Mouse (Mus musculus): ENCODE measurements at regions not wholly inside any gene's neighbourhood (a gene's known extent, or its start where the extent isn't known, plus 50 kb on each side); places are given as distances from the start of the nearest gene placed in this dataset.

GRCm38 (mm10) chr9:25374161-25374560, 107.2 kb upstream of the Eepd1 start:
- no peak for DNase-seq (ENCODE audit: low spot score)

DNA sequence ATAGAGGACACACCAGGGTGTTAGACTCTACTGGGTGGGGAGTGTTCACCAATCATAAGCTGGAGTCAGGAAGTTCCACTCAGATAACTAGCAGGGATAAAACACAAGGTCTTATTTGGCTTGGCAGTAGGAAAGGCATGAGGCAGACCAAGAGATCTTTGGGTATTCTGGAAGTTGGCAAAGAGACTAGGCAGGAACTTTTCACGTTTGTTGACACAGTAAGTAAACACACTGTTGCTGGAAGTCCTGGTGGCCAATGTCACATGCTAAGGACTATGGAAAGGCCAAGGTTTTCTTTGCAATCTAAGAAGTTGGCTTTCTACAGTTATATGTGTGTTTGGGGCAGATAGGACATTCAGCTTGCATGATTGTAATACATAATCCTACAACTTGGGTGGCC, 105.1 kb upstream of the Eepd1 start:
- DNase-seq (ENCODE audit: low spot score) = no peak

DNA sequence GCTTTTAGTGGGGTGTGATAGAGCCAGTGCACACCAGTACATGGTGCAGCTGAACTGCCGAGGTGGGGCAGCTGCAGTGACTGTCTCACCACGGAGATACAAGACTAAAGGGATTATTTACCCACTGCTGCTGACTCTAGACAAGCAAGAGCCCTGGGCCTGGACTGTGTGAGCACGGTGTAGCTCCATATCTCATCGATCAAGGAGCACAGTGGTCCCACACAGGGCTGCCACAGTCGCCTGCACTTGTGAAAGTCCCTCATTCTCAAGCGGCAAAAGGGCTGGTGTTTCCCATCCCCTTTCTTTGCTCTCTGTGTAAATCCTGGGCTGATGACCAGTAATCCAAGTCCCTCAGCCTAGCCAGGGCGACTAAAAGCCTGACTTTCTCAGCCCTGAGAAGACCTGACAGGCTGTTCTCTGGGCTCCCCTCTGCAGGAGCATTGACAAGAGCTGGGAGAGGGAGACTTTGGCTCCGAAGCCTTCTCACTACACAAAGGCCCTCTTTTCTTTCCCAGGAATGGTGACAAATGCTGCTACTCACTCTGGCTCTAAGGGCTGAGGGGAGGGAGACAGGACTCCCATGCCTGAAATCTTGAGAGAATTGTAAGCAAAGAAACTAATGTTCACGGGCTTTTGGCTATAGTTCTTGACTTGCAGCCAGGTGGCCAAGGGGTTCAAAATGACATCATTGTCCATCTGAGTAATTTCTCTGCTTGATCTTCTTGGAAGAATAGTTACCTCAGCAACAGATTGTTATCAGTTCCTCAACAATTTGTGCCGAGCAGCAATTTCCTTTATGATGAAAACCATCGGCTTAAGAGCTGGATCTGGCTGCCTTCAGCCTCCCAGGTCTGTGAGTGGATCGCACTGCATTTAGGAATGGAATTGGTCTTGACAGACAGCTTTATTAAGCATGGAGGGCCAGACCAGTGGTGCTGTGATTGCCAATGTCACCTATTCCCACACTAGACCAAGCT, 103.3 kb upstream of the Eepd1 start:
- no peak for DNase-seq (ENCODE audit: low spot score)

DNA sequence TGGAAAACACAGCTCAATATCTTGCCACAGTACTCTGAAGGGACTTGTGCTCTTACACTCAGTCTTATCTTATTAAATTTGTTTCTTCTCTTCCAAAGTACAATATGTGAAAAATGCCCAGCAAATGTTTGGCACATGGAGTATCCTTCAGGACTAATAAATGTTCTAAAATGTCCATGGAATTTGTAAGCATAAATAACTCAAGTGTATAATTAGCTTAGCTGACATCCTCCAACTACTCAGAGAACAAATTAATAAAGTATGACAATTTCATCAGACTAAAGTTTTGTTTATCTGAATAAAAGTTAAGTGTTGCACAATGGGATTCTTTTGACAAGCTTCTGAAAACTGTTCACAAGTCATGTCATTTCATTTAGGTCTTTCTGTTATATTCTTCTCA, 96.0 kb upstream of the Eepd1 start:
- DNase-seq (ENCODE audit: low spot score) = no peak

DNA sequence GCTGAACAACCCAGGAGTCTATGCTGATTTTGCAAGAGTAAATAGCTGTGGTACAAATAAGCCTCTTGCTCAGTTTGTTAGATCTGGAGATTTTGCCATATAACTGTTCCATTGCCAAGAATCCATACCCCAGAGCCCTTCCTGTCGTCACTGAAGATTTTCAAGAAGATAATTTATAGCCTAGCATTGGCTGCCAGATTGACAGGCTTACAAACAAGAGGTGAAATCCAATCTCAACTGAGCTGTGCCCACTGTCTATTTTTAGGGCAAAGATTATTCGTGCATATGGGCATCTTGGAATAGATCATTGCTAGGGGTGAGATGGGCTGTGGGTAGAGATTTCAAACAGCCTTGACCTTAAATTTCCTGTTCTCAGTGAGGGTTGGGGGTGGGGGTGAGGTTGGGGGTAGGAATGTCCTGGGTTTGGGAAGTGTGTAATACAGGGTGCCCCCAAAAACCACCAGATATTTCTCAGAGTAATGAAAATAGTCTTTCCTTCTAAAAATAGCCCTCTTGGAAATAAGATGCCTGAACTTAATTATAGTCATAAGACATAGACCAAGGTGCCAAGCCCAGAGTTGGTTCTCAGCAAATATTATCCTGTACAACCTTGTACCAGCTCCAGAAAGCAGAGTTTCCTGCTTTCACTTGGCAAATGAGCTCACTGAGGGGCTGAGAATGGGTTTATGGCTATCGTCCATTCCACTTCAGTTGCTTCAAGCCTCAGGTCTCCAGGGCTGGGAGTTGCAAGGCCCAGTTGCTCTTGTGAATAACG, 93.3 kb upstream of the Eepd1 start:
- no peak for DNase-seq (ENCODE audit: low spot score)

GRCm38 (mm10) chr9:25389351-25389750, 92.0 kb upstream of the Eepd1 start:
- DNase-seq (ENCODE audit: low spot score) = no peak

DNA sequence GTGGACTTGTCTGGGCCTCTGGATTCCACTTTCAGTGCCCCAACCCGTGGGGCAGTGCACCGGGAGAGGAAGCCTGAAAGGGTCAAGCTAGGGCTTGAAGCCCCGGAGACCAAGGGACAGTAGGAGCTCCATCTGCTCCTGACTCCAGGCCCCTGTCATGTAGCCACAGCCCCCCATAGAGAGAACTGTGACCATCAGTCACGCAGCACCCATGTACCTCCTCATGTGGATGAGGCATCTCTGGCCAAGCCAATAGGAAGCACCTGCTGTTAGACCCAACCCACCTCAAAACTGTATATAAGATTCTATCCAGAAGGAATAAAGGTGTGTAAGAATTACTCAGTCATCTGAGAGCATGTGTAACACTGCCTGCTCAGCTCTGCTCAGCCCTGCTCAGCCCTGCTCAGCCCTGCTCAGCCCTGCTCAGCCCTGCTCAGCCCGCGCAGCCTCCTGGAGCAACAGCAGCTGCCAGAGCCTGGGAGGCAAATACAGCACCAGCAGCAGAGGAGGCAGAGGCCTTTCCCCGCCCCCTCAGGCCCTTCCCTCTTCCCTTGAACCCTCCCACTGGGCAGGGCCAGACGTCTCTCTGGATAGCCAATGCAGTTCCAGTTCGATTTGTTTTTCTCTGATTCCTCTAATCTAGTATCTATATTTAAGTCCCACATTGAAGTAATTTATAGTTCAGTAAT, 80.6 kb upstream of the Eepd1 start:
- peak; percentile 20 for DNase-seq (ENCODE audit: low spot score)

- DNase-seq (ENCODE audit: low spot score) = no peak
Measured at GRCm38 (mm10) chr9:25405848-25406247, 75.5 kb upstream of the Eepd1 start.

GRCm38 (mm10) chr9:25408518-25408917, 72.8 kb upstream of the Eepd1 start:
- no peak for DNase-seq (ENCODE audit: low spot score)

DNA sequence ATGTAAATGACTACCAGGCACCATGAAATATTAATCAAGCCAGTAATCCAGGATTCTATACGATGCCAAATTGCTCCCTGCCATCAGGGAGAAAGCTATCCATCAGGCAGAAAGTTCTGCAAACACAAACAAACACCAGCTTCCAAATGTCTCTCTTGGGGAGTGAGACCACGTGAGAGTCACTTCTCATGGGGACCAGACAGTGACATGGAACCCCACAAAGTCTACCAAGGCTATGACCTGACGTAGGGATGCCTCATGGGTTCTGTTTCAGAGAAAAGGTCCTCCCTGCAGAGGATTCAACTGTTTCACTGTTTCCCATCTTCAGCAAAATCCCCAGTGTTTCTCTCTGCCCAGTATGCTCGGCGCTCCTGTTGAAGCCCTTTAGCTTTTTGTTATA, 71.6 kb upstream of the Eepd1 start:
- DNase-seq (ENCODE audit: low spot score) = no peak

- no peak for DNase-seq (ENCODE audit: low spot score)
Measured at GRCm38 (mm10) chr9:25413873-25414272, 67.5 kb upstream of the Eepd1 start.

- DNase-seq (ENCODE audit: low spot score) = no peak
Measured at GRCm38 (mm10) chr9:25414315-25414714, 67.0 kb upstream of the Eepd1 start.

GRCm38 (mm10) chr9:25426941-25427340, 54.4 kb upstream of the Eepd1 start:
- no peak for DNase-seq (ENCODE audit: low spot score)

DNA sequence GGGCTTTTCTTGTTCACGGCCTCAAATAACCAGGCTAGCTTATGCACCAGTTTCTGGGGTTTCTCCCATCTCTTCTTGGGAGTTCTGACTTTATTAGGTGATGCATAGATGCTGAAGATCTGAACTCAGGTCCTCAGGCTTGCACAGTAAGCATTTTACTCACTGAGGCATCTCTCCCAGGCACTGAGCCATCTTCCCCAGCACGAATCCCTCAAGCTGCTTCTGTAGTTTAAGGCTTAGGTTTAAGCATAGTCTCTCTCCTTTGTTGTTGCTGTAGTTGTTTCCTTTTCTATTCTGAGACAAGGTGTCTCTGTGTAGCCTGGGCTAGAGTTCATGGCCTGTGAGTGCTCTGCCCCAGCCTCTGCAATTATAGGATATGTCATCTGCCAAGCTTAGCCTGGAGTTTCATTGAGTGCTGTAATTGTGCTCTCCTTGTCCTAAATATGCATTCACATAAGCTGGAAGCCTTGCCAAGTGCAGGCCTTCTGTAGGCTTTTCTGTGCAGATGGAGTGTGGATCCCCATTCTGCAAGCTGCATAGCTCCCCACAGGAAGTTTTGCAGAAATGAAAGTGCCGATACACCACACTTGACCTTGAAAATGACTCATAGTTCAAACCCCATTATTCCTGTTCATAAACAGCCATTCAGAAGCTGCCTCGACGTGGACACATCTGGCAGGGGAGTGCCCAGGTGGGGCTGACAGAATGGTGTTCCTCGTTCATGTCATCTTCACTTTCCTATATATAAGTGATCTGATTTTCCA, 51.7 kb upstream of the Eepd1 start:
- DNase-seq (ENCODE audit: low spot score) = no peak

All from testis, postnatal 14 days (tissue).